ENCODE assay signal across 13 mouse cellular contexts in the genomic region with DNA sequence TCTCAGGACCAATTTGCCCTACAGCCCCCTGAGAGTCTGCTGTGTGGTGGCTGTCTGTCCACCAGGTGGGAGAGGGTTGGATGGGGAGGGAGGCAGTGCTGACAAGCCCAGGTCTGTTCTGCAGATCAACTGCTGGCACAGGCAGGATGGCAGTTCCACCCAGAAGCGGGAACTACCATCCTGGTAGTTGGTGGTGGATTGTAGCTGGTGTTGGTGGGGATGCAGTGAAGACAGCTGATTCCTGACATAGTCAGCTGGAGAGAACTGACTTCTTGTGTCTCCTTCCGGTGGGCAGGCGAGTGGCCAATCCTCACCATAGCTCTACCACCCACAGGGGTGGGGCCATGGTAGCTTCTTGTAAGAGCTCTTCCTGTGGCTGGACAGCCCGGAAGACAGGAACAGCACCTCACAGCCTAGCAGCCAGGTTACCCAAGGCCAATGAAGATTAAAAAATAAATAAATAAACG. TPM values are rescaled to one million over a fixed set of nuclear protein-coding genes. Genes with fewer than 3 reads are reported as not detected.
DNase-seq lines count a peak whose midpoint lies in the region; ATAC-seq and TF ChIP-seq lines count a peak whose summit lies in the region.
"Had no signal": no experiment of that assay in that cellular context is flagged by ENCODE, and none has a peak within 500 bp of the region (broad histone marks: within the 10 kb centered on the region; RNA-seq: fewer than 3 reads in every experiment).

No protein-coding gene starts in this region.

- 18% methylated on average over 5 of the region's 5 CpGs for WGBS in liver, embryonic 15.5 days (ENCODE audit: insufficient replicate concordance)
- 29% methylated on average over 5 of the region's 5 CpGs for WGBS in spleen, adult 2 months
- WGBS in intestine, embryonic 16.5 days = 78% methylated on average over 5 of the region's 5 CpGs

- no peak for TF ChIP-seq POLR2A in spleen, adult 2 months (IDR thresholded peaks at IDR 0.05; ENCODE audit: low read depth, low read length)

- H3K4me1 ChIP-seq in liver, embryonic 15.5 days (replicated peaks) = peaks cover 16% of the 10 kb centered on the region
- peaks cover 6% of the 10 kb centered on the region; the same call in 1 of the 2 replicates for H3K4me1 ChIP-seq in spleen, adult 2 months (ENCODE audit: control insufficient read depth, insufficient read depth, insufficient read length)
- H3K4me1 ChIP-seq in intestine, embryonic 16.5 days (ENCODE audit: control insufficient read depth, insufficient read depth, low read length) = no peaks in the 10 kb centered on the region
- H3K4me1 ChIP-seq: limb, embryonic 12.5 days; neural tube, embryonic 15.5 days had no signal

- H3K9me3 ChIP-seq in liver, embryonic 15.5 days (replicated peaks) = no peaks in the 10 kb centered on the region
- H3K9me3 ChIP-seq in intestine, embryonic 16.5 days (ENCODE audit: control insufficient read depth, low read length) = no peaks in the 10 kb centered on the region
- H3K9me3 ChIP-seq: limb, embryonic 12.5 days; neural tube, embryonic 15.5 days had no signal

- H3K4me2 ChIP-seq in liver, embryonic 15.5 days = peak overlapping the region; percentile 51
- no peak overlapping the region for H3K4me2 ChIP-seq in intestine, embryonic 16.5 days (ENCODE audit: low read depth, low read length)
- H3K4me2 ChIP-seq: limb, embryonic 12.5 days; midbrain, embryonic 11.5 days; neural tube, embryonic 15.5 days had no signal

- no peak for TF ChIP-seq CTCF in spleen, adult 2 months (IDR thresholded peaks at IDR 0.05; ENCODE audit: extremely low read depth, insufficient read depth, insufficient read length, insufficient replicate concordance)

- DNase-seq in B cell, adult 2 months = peak; percentile 27 to 28
- peak; percentile 90 for DNase-seq in MEL-GATA-1-ER (ENCODE audit: extremely low read depth, low read depth)
- peak; percentile 28 to 42 for DNase-seq in spleen, adult 2 months (ENCODE audit: low read depth in 1 of 2, low spot score in 2 of 2)
- no peak for DNase-seq in heart, adult 8-10 months (ENCODE audit: low spot score)
- DNase-seq in gastrocnemius, postnatal 25 days = no peak
- DNase-seq: adrenal gland, adult 8-10 months; cerebellum, adult 2 months; kidney, adult 18-20 months had no signal

- peak; percentile 73 for ATAC-seq in liver, embryonic 15.5 days (ENCODE audit: insufficient read depth)
- ATAC-seq in intestine, embryonic 16.5 days = no peak

- peak overlapping the region; percentile 81 for H3K27ac ChIP-seq in liver, embryonic 15.5 days (replicated peaks)
- H3K27ac ChIP-seq in spleen, adult 2 months (ENCODE audit: insufficient read depth, low read length) = peak overlapping the region; percentile 76
- H3K27ac ChIP-seq in intestine, embryonic 16.5 days (ENCODE audit: low read length) = no peak overlapping the region
- H3K27ac ChIP-seq: limb, embryonic 12.5 days; neural tube, embryonic 15.5 days had no signal

- 0 out of 2 replicates have a peak overlapping the region, but pooled peaks have one; percentile 15 for H3K9ac ChIP-seq in liver, embryonic 15.5 days
- no peak overlapping the region for H3K9ac ChIP-seq in intestine, embryonic 16.5 days (ENCODE audit: low read depth, low read length)
- H3K9ac ChIP-seq: limb, embryonic 12.5 days; neural tube, embryonic 15.5 days had no signal

- no peaks in the 10 kb centered on the region for H3K36me3 ChIP-seq in liver, embryonic 15.5 days (replicated peaks)
- H3K36me3 ChIP-seq in spleen, adult 2 months (ENCODE audit: control insufficient read depth, insufficient read depth, low read length) = no peaks in the 10 kb centered on the region
- H3K36me3 ChIP-seq in intestine, embryonic 16.5 days (ENCODE audit: control insufficient read depth, insufficient read depth, low read length) = no peaks in the 10 kb centered on the region
- H3K36me3 ChIP-seq: limb, embryonic 12.5 days; neural tube, embryonic 15.5 days had no signal

- 0 out of 2 replicates have a peak overlapping the region, but pooled peaks have one; percentile 4 for H3K4me3 ChIP-seq in liver, embryonic 15.5 days (replicated peaks)
- no peak overlapping the region for H3K4me3 ChIP-seq in spleen, adult 2 months (ENCODE audit: extremely low read depth, insufficient read depth, insufficient read length)
- no peak overlapping the region for H3K4me3 ChIP-seq in intestine, embryonic 16.5 days (ENCODE audit: low read length)
- H3K4me3 ChIP-seq: limb, embryonic 12.5 days; neural tube, embryonic 15.5 days had no signal

- H3K27me3 ChIP-seq in liver, embryonic 15.5 days = no peaks in the 10 kb centered on the region
- H3K27me3 ChIP-seq in spleen, adult 2 months (ENCODE audit: control insufficient read depth, insufficient read depth, low read length) = no peaks in the 10 kb centered on the region
- no peaks in the 10 kb centered on the region for H3K27me3 ChIP-seq in intestine, embryonic 16.5 days (replicated peaks; ENCODE audit: control insufficient read depth, insufficient read depth, low read length)
- H3K27me3 ChIP-seq: limb, embryonic 12.5 days; neural tube, embryonic 15.5 days had no signal

RNA-seq across cellular contexts. Expression of a gene that starts 16.5 kb away (rescaled TPM):
- polyA plus RNA-seq in liver, embryonic 15.5 days (2015; fragmentation: Nextera tagmentation; extraction: Ambion mirVana) = 55.3 and 78.9 TPM in 2 replicates
- polyA plus RNA-seq in spleen, adult 2 months (2012; rRNA removed) = 3.9 and 4.1 TPM in 2 replicates
- total RNA-seq in heart, adult 8-10 months (2022) = 10 to 100 TPM; 36.3 to 44.8 (median 42.9) TPM
- 10 to 100 TPM; 55.6 to 68.6 TPM for total RNA-seq in gastrocnemius, postnatal 25 days (2021)
- polyA plus RNA-seq in intestine, embryonic 16.5 days (2015; fragmentation: Nextera tagmentation; extraction: Ambion mirVana) = 126 and 129 TPM in 2 replicates

RNA-seq across cellular contexts. Expression of a gene that starts 26.3 kb away (rescaled TPM):
- polyA plus RNA-seq in liver, embryonic 15.5 days (2015; fragmentation: Nextera tagmentation; extraction: Ambion mirVana) = 17.7 and 19.0 TPM in 2 replicates
- polyA plus RNA-seq in spleen, adult 2 months (2012; rRNA removed) = 13.0 and 17.1 TPM in 2 replicates
- total RNA-seq in heart, adult 8-10 months (2022) = 10 to 100 TPM in 2 of 4 experiments, 1 to 10 TPM in 2; 8.2 to 10.6 (median 9.3) TPM
- total RNA-seq in gastrocnemius, postnatal 25 days (2021) = 1 to 10 TPM; 7.4 to 9.8 TPM
- 33.3 and 37.7 TPM in 2 replicates for polyA plus RNA-seq in intestine, embryonic 16.5 days (2015; fragmentation: Nextera tagmentation; extraction: Ambion mirVana)

RNA-seq across cellular contexts. Expression of a gene that starts 26.4 kb away (rescaled TPM):
- 0.30 and 0.35 TPM in 2 replicates for polyA plus RNA-seq in liver, embryonic 15.5 days (2015; fragmentation: Nextera tagmentation; extraction: Ambion mirVana)
- polyA plus RNA-seq in spleen, adult 2 months (2012; rRNA removed) = 0.06 and 0.08 TPM in 2 replicates
- total RNA-seq in heart, adult 8-10 months (2022) = 1 to 10 TPM; 1.6 to 3.0 (median 2.1) TPM
- under 1 TPM; 0.92 to 0.94 TPM for total RNA-seq in gastrocnemius, postnatal 25 days (2021)
- 0.89 and 0.93 TPM in 2 replicates for polyA plus RNA-seq in intestine, embryonic 16.5 days (2015; fragmentation: Nextera tagmentation; extraction: Ambion mirVana)

Comparison
In these comparisons a context has a peak if more than half of its experiments do, and no peak if none do; other contexts are left out.
1. DNase-seq: peak in B cell, adult 2 months (2 of 2), MEL-GATA-1-ER (single experiment) and spleen, adult 2 months (2 of 2); none in heart, adult 8-10 months (single experiment) and gastrocnemius, postnatal 25 days (single experiment).
2. RNA of a gene that starts 16.5 kb away (polyA plus RNA-seq): 126 to 129 TPM in intestine, embryonic 16.5 days and 55.3 to 78.9 TPM in liver, embryonic 15.5 days; 3.9 to 4.1 TPM in spleen, adult 2 months; every median in the first group is over 10 times any median in the second.